Mouse (Mus musculus): ENCODE results near the gene Synrg. TPM values are rescaled to one million over a fixed set of nuclear protein-coding genes. Genes with fewer than 3 reads are reported as not detected.

Synrg gene
- total and polyA plus RNA-seq, 3 experiments = 9.5 to 25.2 (median 15.8) TPM

- Histone ChIP-seq H3K27ac (ENCODE audit: insufficient read depth, low read depth) (no peak overlapping the region), H3K36me3 (replicated peaks in 1 of 2; ENCODE audit: control insufficient read depth in 1 of 2, insufficient read depth in 1 of 2, low read length in 1 of 2) (peaks cover 3 to 4% of the 10 kb centered on the region in 2 experiments), H3K4me3 (replicated peaks in 1 of 3; ENCODE audit: low read depth in 2 of 3, low read length in 2 of 3, poor library complexity in 1 of 3) (no peak overlapping the region), H3K9ac (ENCODE audit: insufficient read depth, low read depth) (no peak overlapping the region), H3K9me3 (replicated peaks; ENCODE audit: low read length) (no peaks in the 10 kb centered on the region), H3K4me1 (ENCODE audit: control insufficient read depth in 1 of 2, insufficient read depth in 2 of 2) (peaks cover 0 to 25% of the 10 kb centered on the region in 2 experiments; a peak in 2 of 4 replicates), H3K79me2 (replicated peaks; ENCODE audit: control insufficient read depth, extremely low read depth, insufficient read depth, poor library complexity, severe bottlenecking) (peaks cover 15% of the 10 kb centered on the region), H3K27me3 (replicated peaks) (peaks cover 6% of the 10 kb centered on the region), H3K4me2 (ENCODE audit: insufficient read depth, low read depth, poor library complexity, severe bottlenecking) (no peak overlapping the region)
- no peak for DNase-seq (ENCODE audit: extremely low read depth)
- dilution Hi-C loops (cut with MboI; ENCODE audit: extremely low pct_ligation_motif_present, extremely low pct_unique_long_range_greater_than_20kb, low sequenced_read_pairs) = no loop called here
- in situ Hi-C loops (cut with MboI; ENCODE audit: low pct_ligation_motif_present, low pct_unique_long_range_greater_than_20kb, low sequenced_read_pairs) = loop anchor here (5.0 to 25.0 kb wide), 2 partner anchors 151 to 376 kb away; no protein-coding TSS in a partner anchor
- TF ChIP-seq IRF4 (IDR thresholded peaks at IDR 0.05; ENCODE audit: low read depth, low read length) = no peak
- TF ChIP-seq HCFC1 (IDR thresholded peaks at IDR 0.05; ENCODE audit: low read depth, low read length) = no peak
- TF ChIP-seq E2F4 (IDR thresholded peaks at IDR 0.05; ENCODE audit: insufficient replicate concordance, low read depth, low read length) = no peak
- TF ChIP-seq ZKSCAN1 (IDR thresholded peaks at IDR 0.05; ENCODE audit: borderline replicate concordance, low read depth, low read length) = no peak
- no peak for TF ChIP-seq ETS1 (conservative IDR thresholded peaks at IDR 0.05; ENCODE audit: low read depth, low read length)
- no peak for TF ChIP-seq MAZ (IDR thresholded peaks at IDR 0.05; ENCODE audit: low read depth, low read length)
- TF ChIP-seq MYC (IDR thresholded peaks at IDR 0.05; ENCODE audit: low read depth, low read length) = no peak
- no peak for TF ChIP-seq MAX (IDR thresholded peaks at IDR 0.05; ENCODE audit: low read length)
- no peak for TF ChIP-seq GABPA (IDR thresholded peaks at IDR 0.05; ENCODE audit: insufficient replicate concordance, low read depth, low read length)
- no peak for TF ChIP-seq MEF2A (IDR thresholded peaks at IDR 0.05; ENCODE audit: borderline replicate concordance, low read depth, low read length)
- no peak for TF ChIP-seq MAFK (IDR thresholded peaks at IDR 0.05; ENCODE audit: insufficient replicate concordance, low read length)
- no peak for TF ChIP-seq BHLHE40 (IDR thresholded peaks at IDR 0.05; ENCODE audit: low read depth, low read length)
- no peak for TF ChIP-seq ZC3H11A (IDR thresholded peaks at IDR 0.05; ENCODE audit: low read depth, low read length)
- TF ChIP-seq POLR2AphosphoS2 (IDR thresholded peaks at IDR 0.05; ENCODE audit: low read depth, low read length) = no peak
- TF ChIP-seq USF2 (conservative IDR thresholded peaks at IDR 0.05; ENCODE audit: low read depth, low read length) = no peak
Measured at GRCm38 (mm10) chr11:83938556-83938955, 25.7 kb upstream of the Synrg start.

GRCm38 (mm10) chr11:83941950-83942840 lies 22.0 kb upstream of the Synrg start, which contains the start of gene Ddx52:
Ddx52 (plus strand) TSS chr11:83942062.
- Histone ChIP-seq H3K27ac (ENCODE audit: insufficient read depth, low read depth) (no peak within 1 kb of the TSS), H3K36me3 (replicated peaks in 1 of 2; ENCODE audit: control insufficient read depth in 1 of 2, insufficient read depth in 1 of 2, low read length in 1 of 2) (peaks cover 30 to 40% of the 10 kb centered on the region in 2 experiments), H3K79me2 (replicated peaks; ENCODE audit: control insufficient read depth, extremely low read depth, insufficient read depth, poor library complexity, severe bottlenecking) (peaks cover 16% of the 10 kb centered on the region), H3K27me3 (replicated peaks) (peaks cover 3% of the 10 kb centered on the region), H3K9ac (ENCODE audit: insufficient read depth, low read depth) (peak within 1 kb of the TSS; percentile 84), H3K4me1 (ENCODE audit: control insufficient read depth in 1 of 2, insufficient read depth in 2 of 2) (peaks cover 0 to 19% of the 10 kb centered on the region in 2 experiments; a peak in 2 of 4 replicates), H3K4me2 (ENCODE audit: insufficient read depth, low read depth, poor library complexity, severe bottlenecking) (peak within 1 kb of the TSS; percentile 99), H3K9me3 (replicated peaks; ENCODE audit: low read length) (no peaks in the 10 kb centered on the region), H3K4me3 (replicated peaks in 1 of 3; ENCODE audit: low read depth in 2 of 3, low read length in 2 of 3, poor library complexity in 1 of 3) (peak within 1 kb of the TSS; percentile 65 to 95 (median 79))
- dilution Hi-C loops (cut with MboI; ENCODE audit: extremely low pct_ligation_motif_present, extremely low pct_unique_long_range_greater_than_20kb, low sequenced_read_pairs) (no loop called here), in situ Hi-C loops (cut with MboI; ENCODE audit: low pct_ligation_motif_present, low pct_unique_long_range_greater_than_20kb, low sequenced_read_pairs) (loop anchor here (25.0 kb wide), 1 partner anchor 380 kb away; no protein-coding TSS in a partner anchor)
- peak; percentile 96 for DNase-seq (ENCODE audit: extremely low read depth)
- peak; percentile 92; the same call in 1 of the 2 replicates for TF ChIP-seq KAT2A (IDR thresholded peaks at IDR 0.05; ENCODE audit: insufficient replicate concordance, low read length)
- TF ChIP-seq POLR2A (IDR thresholded peaks at IDR 0.05; ENCODE audit: low read depth, low read length) = peak; percentile 97
- no peak for TF ChIP-seq JUND (conservative IDR thresholded peaks at IDR 0.05; ENCODE audit: low read depth, low read length)
- TF ChIP-seq MAFK (IDR thresholded peaks at IDR 0.05; ENCODE audit: insufficient replicate concordance, low read length) = no peak
- peak; percentile 39; the same call in 1 of the 2 replicates for TF ChIP-seq ETS1 (conservative IDR thresholded peaks at IDR 0.05; ENCODE audit: low read depth, low read length)
- TF ChIP-seq RAD21 (IDR thresholded peaks at IDR 0.05; ENCODE audit: low read depth, low read length) = no peak
- peak; percentile 83 for TF ChIP-seq NRF1 (IDR thresholded peaks at IDR 0.05; ENCODE audit: low read depth, low read length)
- peak; percentile 91; the same call in 1 of the 2 replicates for TF ChIP-seq SIN3A (IDR thresholded peaks at IDR 0.05; ENCODE audit: low read length)
- peak; percentile 94 for TF ChIP-seq TCF12 (IDR thresholded peaks at IDR 0.05; ENCODE audit: low read depth, low read length)
- peak; percentile 87 for TF ChIP-seq MYC (IDR thresholded peaks at IDR 0.05; ENCODE audit: low read depth, low read length)
- TF ChIP-seq SMC3 (IDR thresholded peaks at IDR 0.05; ENCODE audit: low read depth, low read length) = no peak; the same call in 1 of the 2 replicates
- peak; percentile 95 for TF ChIP-seq NELFE (IDR thresholded peaks at IDR 0.05; ENCODE audit: low read depth, low read length)
- peak; percentile 95 for TF ChIP-seq HCFC1 (IDR thresholded peaks at IDR 0.05; ENCODE audit: low read depth, low read length)
- no peak; the same call in 1 of the 2 replicates for TF ChIP-seq EP300 (IDR thresholded peaks at IDR 0.05; ENCODE audit: low read length)
- no peak for TF ChIP-seq E2F4 (IDR thresholded peaks at IDR 0.05; ENCODE audit: insufficient replicate concordance, low read depth, low read length)
- TF ChIP-seq RCOR1 (conservative IDR thresholded peaks at IDR 0.05; ENCODE audit: low read depth, low read length) = peak; percentile 26; the same call in 1 of the 2 replicates
- peak; percentile 45; the same call in 1 of the 2 replicates for TF ChIP-seq GABPA (IDR thresholded peaks at IDR 0.05; ENCODE audit: insufficient replicate concordance, low read depth, low read length)
- peak; percentile 33; the same call in 1 of the 2 replicates for TF ChIP-seq USF2 (conservative IDR thresholded peaks at IDR 0.05; ENCODE audit: low read depth, low read length)
- no peak for TF ChIP-seq ZC3H11A (IDR thresholded peaks at IDR 0.05; ENCODE audit: low read depth, low read length)
- TF ChIP-seq PAX5 (IDR thresholded peaks at IDR 0.05; ENCODE audit: low read length) = no peak
- TF ChIP-seq USF1 (IDR thresholded peaks at IDR 0.05; ENCODE audit: low read depth, low read length) = no peak

All from CH12.LX (cell line).